ENCODE assay signal across 17 mouse cellular contexts in the genomic region with DNA sequence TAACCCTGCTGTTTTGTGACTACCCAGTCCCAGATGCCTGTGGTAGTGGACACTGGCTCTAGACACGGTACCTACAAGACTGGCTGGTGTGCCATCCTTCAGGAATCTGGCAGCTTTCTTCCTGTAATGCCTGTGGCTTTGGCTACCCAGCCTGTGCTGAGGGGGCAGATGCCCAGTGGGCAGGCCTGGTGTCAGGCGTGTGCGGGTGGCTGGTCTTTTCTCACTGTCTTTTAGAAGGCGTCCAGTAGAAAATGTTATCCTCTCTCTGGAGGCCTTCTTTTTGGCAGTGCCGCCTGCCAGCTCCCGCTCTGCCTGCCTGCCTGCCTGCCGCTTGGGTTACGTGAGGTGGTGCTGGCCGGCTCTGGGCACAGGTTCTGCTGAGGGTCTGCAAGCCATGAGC. TPM values are rescaled to one million over a fixed set of nuclear protein-coding genes. Genes with fewer than 3 reads are reported as not detected.
A peak's percentile ranks its signal among the peaks of the same experiment; 100 is the strongest.
DNase-seq lines count a peak whose midpoint lies in the region; ATAC-seq and TF ChIP-seq lines count a peak whose summit lies in the region.
"Had no signal": no experiment of that assay in that cellular context is flagged by ENCODE, and none has a peak within 500 bp of the region (broad histone marks: within the 10 kb centered on the region; RNA-seq: fewer than 3 reads in every experiment).

No protein-coding gene starts in this region.

- no peaks in the 10 kb centered on the region for H3K9me3 ChIP-seq in hindbrain, embryonic 16.5 days (ENCODE audit: control insufficient read depth, low read length)
- no peaks in the 10 kb centered on the region for H3K9me3 ChIP-seq in hindbrain, embryonic 11.5 days (ENCODE audit: control insufficient read depth, low read length)
- no peaks in the 10 kb centered on the region for H3K9me3 ChIP-seq in midbrain, embryonic 16.5 days (replicated peaks; ENCODE audit: control insufficient read depth, low read length, poor library complexity, severe bottlenecking)
- no peaks in the 10 kb centered on the region for H3K9me3 ChIP-seq in midbrain, embryonic 14.5 days (ENCODE audit: control insufficient read depth, low read length)
- H3K9me3 ChIP-seq in midbrain, postnatal 0 days (ENCODE audit: low read length) = no peaks in the 10 kb centered on the region
- H3K9me3 ChIP-seq: embryonic facial prominence, embryonic 12.5 days; forebrain, embryonic 10.5 days; heart, embryonic 13.5 days; limb, embryonic 12.5 days had no signal

- no peak for ATAC-seq in hindbrain, embryonic 16.5 days
- no peak for ATAC-seq in hindbrain, embryonic 11.5 days (ENCODE audit: low FRiP score)
- ATAC-seq in midbrain, embryonic 16.5 days = no peak
- no peak for ATAC-seq in midbrain, embryonic 14.5 days (ENCODE audit: low FRiP score, low TSS enrichment)
- no peak for ATAC-seq in midbrain, postnatal 0 days (ENCODE audit: low FRiP score)

- H3K4me2 ChIP-seq in hindbrain, embryonic 16.5 days (ENCODE audit: low read length) = no peak overlapping the region
- H3K4me2 ChIP-seq in hindbrain, embryonic 11.5 days (replicated peaks; ENCODE audit: low read depth, low read length) = no peak overlapping the region
- H3K4me2 ChIP-seq in midbrain, embryonic 16.5 days (ENCODE audit: low read length) = no peak overlapping the region
- no peak overlapping the region for H3K4me2 ChIP-seq in midbrain, embryonic 14.5 days (ENCODE audit: low read length)
- no peak overlapping the region for H3K4me2 ChIP-seq in midbrain, postnatal 0 days (ENCODE audit: low read depth, low read length, poor library complexity, severe bottlenecking)
- H3K4me2 ChIP-seq: embryonic facial prominence, embryonic 12.5 days; heart, embryonic 13.5 days; limb, embryonic 12.5 days had no signal

- H3K27ac ChIP-seq in hindbrain, embryonic 16.5 days (ENCODE audit: low read depth, low read length) = peak overlapping the region; percentile 20; the same call in 1 of the 2 replicates
- no peak overlapping the region for H3K27ac ChIP-seq in hindbrain, embryonic 11.5 days (ENCODE audit: low read depth, low read length)
- peak overlapping the region; percentile 24; the same call in 1 of the 2 replicates for H3K27ac ChIP-seq in midbrain, embryonic 16.5 days (ENCODE audit: low read length)
- H3K27ac ChIP-seq in midbrain, embryonic 14.5 days (replicated peaks; ENCODE audit: low read depth, low read length) = no peak overlapping the region
- H3K27ac ChIP-seq in midbrain, postnatal 0 days (ENCODE audit: low read depth, low read length) = no peak overlapping the region; the same call in 1 of the 2 replicates
- H3K27ac ChIP-seq: embryonic facial prominence, embryonic 12.5 days; forebrain, embryonic 10.5 days; heart, embryonic 13.5 days; limb, embryonic 12.5 days had no signal

- H3K4me1 ChIP-seq in hindbrain, embryonic 16.5 days (ENCODE audit: control insufficient read depth, insufficient read depth, low read depth, low read length) = peaks cover 20% of the 10 kb centered on the region
- no peaks in the 10 kb centered on the region; the same call in none of the 2 replicates for H3K4me1 ChIP-seq in hindbrain, embryonic 11.5 days (replicated peaks; ENCODE audit: control insufficient read depth, insufficient read depth, low read length)
- H3K4me1 ChIP-seq in midbrain, embryonic 16.5 days (ENCODE audit: control insufficient read depth, insufficient read depth, low read length) = peaks cover 29% of the 10 kb centered on the region
- H3K4me1 ChIP-seq in midbrain, embryonic 14.5 days (ENCODE audit: control insufficient read depth, insufficient read depth, low read length) = peaks cover 37% of the 10 kb centered on the region
- H3K4me1 ChIP-seq in midbrain, postnatal 0 days (ENCODE audit: insufficient read depth, low read length) = peaks cover 2% of the 10 kb centered on the region; the same call in 1 of the 2 replicates

- no peaks in the 10 kb centered on the region for H3K27me3 ChIP-seq in hindbrain, embryonic 16.5 days (replicated peaks; ENCODE audit: control insufficient read depth, insufficient read depth, low read length)
- no peaks in the 10 kb centered on the region for H3K27me3 ChIP-seq in hindbrain, embryonic 11.5 days (ENCODE audit: control insufficient read depth, insufficient read depth, low read length)
- H3K27me3 ChIP-seq in midbrain, embryonic 16.5 days (ENCODE audit: control insufficient read depth, insufficient read depth, low read depth, low read length) = no peaks in the 10 kb centered on the region
- no peaks in the 10 kb centered on the region for H3K27me3 ChIP-seq in midbrain, embryonic 14.5 days (ENCODE audit: control insufficient read depth, insufficient read depth, low read length)
- no peaks in the 10 kb centered on the region for H3K27me3 ChIP-seq in midbrain, postnatal 0 days (ENCODE audit: insufficient read depth, low read length)
- H3K27me3 ChIP-seq: embryonic facial prominence, embryonic 12.5 days; heart, embryonic 13.5 days; limb, embryonic 12.5 days had no signal

- TF ChIP-seq CTCF in midbrain, postnatal 0 days (IDR thresholded peaks at IDR 0.05) = no peak

- no peak overlapping the region for H3K4me3 ChIP-seq in hindbrain, embryonic 16.5 days (ENCODE audit: low read length)
- H3K4me3 ChIP-seq in hindbrain, embryonic 11.5 days (ENCODE audit: low read depth, low read length) = no peak overlapping the region
- H3K4me3 ChIP-seq in midbrain, embryonic 16.5 days (ENCODE audit: low read depth, low read length) = no peak overlapping the region
- H3K4me3 ChIP-seq in midbrain, embryonic 14.5 days (replicated peaks; ENCODE audit: low read depth, low read length) = no peak overlapping the region
- H3K4me3 ChIP-seq in midbrain, postnatal 0 days (ENCODE audit: low read depth, low read length) = no peak overlapping the region
- H3K4me3 ChIP-seq: embryonic facial prominence, embryonic 12.5 days; forebrain, embryonic 10.5 days; heart, embryonic 13.5 days; limb, embryonic 12.5 days had no signal

- no peak overlapping the region for H3K9ac ChIP-seq in hindbrain, embryonic 16.5 days (ENCODE audit: low read depth, low read length)
- no peak overlapping the region for H3K9ac ChIP-seq in hindbrain, embryonic 11.5 days (ENCODE audit: low read depth, low read length)
- H3K9ac ChIP-seq in midbrain, embryonic 16.5 days (ENCODE audit: low read depth, low read length) = no peak overlapping the region
- no peak overlapping the region for H3K9ac ChIP-seq in midbrain, embryonic 14.5 days (replicated peaks; ENCODE audit: low read length)
- no peak overlapping the region for H3K9ac ChIP-seq in midbrain, postnatal 0 days (replicated peaks; ENCODE audit: low read length, poor library complexity, severe bottlenecking)
- H3K9ac ChIP-seq: embryonic facial prominence, embryonic 12.5 days; heart, embryonic 13.5 days; limb, embryonic 12.5 days had no signal

- DNase-seq in adrenal gland, postnatal 14 days = peak; percentile 32
- DNase-seq in adrenal gland, adult (ENCODE audit: inconsistent age in 2 of 2, low spot score in 1 of 2) = no peak
- no peak for DNase-seq in hindbrain, embryonic 11.5 days (ENCODE audit: low spot score)
- DNase-seq in midbrain, embryonic 14.5 days = no peak
- peak; percentile 50 for DNase-seq in midbrain, postnatal 0 days (ENCODE audit: low spot score)
- DNase-seq in right cerebral cortex, adult 2 months (ENCODE audit: low spot score in 2 of 2) = no peak
- DNase-seq: adrenal gland, adult 2 months; kidney, adult 11 months; kidney, postnatal 25 days; layer of hippocampus, postnatal 36 days; thymus, postnatal 25 days had no signal

- 71% methylated on average over 9 of the region's 9 CpGs for WGBS in hindbrain, embryonic 16.5 days
- WGBS in hindbrain, embryonic 11.5 days = 88% methylated on average over 9 of the region's 9 CpGs
- 65% methylated on average over 9 of the region's 9 CpGs for WGBS in midbrain, embryonic 16.5 days
- WGBS in midbrain, embryonic 14.5 days = 79% methylated on average over 9 of the region's 9 CpGs
- 68% methylated on average over 9 of the region's 9 CpGs for WGBS in midbrain, postnatal 0 days

- peaks cover 3% of the 10 kb centered on the region; the same call in 1 of the 2 replicates for H3K36me3 ChIP-seq in hindbrain, embryonic 16.5 days (ENCODE audit: control insufficient read depth, insufficient read depth, low read length)
- peaks cover 10% of the 10 kb centered on the region; the same call in 1 of the 2 replicates for H3K36me3 ChIP-seq in hindbrain, embryonic 11.5 days (ENCODE audit: control insufficient read depth, insufficient read depth, low read length)
- peaks cover 12% of the 10 kb centered on the region for H3K36me3 ChIP-seq in midbrain, embryonic 16.5 days (ENCODE audit: control insufficient read depth, insufficient read depth, low read length)
- peaks cover 73% of the 10 kb centered on the region for H3K36me3 ChIP-seq in midbrain, embryonic 14.5 days (ENCODE audit: control insufficient read depth, insufficient read depth, low read length)
- peaks cover 15% of the 10 kb centered on the region for H3K36me3 ChIP-seq in midbrain, postnatal 0 days (ENCODE audit: insufficient read depth, low read length)

RNA-seq across cellular contexts. Expression of gene Ssbp3, which starts 15.9 kb away (rescaled TPM):
- 60.6 and 66.3 TPM in 2 replicates for total RNA-seq in adrenal gland, postnatal 14 days (2021)
- 82.9 and 115 TPM in 2 replicates for polyA plus RNA-seq in hindbrain, embryonic 16.5 days (2015; fragmentation: Nextera tagmentation; extraction: Ambion mirVana)
- 141 and 159 TPM in 2 replicates for polyA plus RNA-seq in hindbrain, embryonic 11.5 days (2014; fragmentation: Nextera tagmentation; extraction: Ambion mirVana)
- polyA plus RNA-seq in midbrain, embryonic 16.5 days (2015; fragmentation: Nextera tagmentation; extraction: Ambion mirVana) = 129 and 164 TPM in 2 replicates
- polyA plus RNA-seq in midbrain, embryonic 14.5 days (2014; fragmentation: Nextera tagmentation; extraction: Ambion mirVana) = 147 and 187 TPM in 2 replicates
- total RNA-seq in midbrain, postnatal 0 days (2014; rRNA removed) = 172 and 176 TPM in 2 replicates
- polyA plus RNA-seq in midbrain, postnatal 0 days (2015; fragmentation: Nextera tagmentation; extraction: Ambion mirVana) = 110 and 126 TPM in 2 replicates

Comparison
In these comparisons a context has a peak if more than half of its experiments do, and no peak if none do; other contexts are left out.
1. DNase-seq: peak in adrenal gland, postnatal 14 days (single experiment) and midbrain, postnatal 0 days (single experiment); none in adrenal gland, adult (0 of 2), hindbrain, embryonic 11.5 days (single experiment), midbrain, embryonic 14.5 days (single experiment) and right cerebral cortex, adult 2 months (0 of 2).
2. H3K27ac ChIP-seq: peak in hindbrain, embryonic 16.5 days (single experiment) and midbrain, embryonic 16.5 days (single experiment); none in hindbrain, embryonic 11.5 days (single experiment), midbrain, embryonic 14.5 days (single experiment) and midbrain, postnatal 0 days (single experiment).